Mouse (Mus musculus): ENCODE data around the gene Snx15.

DNA sequence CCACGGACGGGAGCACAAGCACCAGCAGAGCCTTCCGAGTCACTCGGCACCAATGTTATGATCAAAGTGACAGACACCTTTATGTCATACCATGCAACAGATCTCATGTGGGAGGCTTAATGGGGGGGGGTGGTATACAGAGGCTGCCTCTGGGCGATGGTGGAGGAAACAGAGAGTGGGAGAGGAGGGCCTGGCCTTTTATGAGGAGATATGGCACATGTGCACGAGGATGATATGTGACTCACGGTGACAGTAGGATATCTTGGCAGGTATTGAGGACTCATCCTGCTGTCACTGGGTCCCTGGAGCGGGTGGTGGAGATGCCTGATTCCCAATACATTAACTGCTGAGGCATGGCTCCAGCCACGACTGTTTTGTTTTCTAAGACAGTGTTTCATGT is 27.1 kb upstream of the Snx15 start:
- TF ChIP-seq POLR2A (IDR thresholded peaks at IDR 0.05; ENCODE audit: insufficient read length, low read depth), result no peak
- no peak for TF ChIP-seq MYOD1 (IDR thresholded peaks at IDR 0.05; ENCODE audit: control insufficient read depth in 1 of 3, insufficient read length in 2 of 3, low read depth in 2 of 3)
- TF ChIP-seq TCF12 (IDR thresholded peaks at IDR 0.05; ENCODE audit: insufficient read depth, poor library complexity, severe bottlenecking), result no peak
- TF ChIP-seq USF1 (IDR thresholded peaks at IDR 0.05; ENCODE audit: low read depth), result no peak
- TF ChIP-seq MAX (IDR thresholded peaks at IDR 0.05; ENCODE audit: low read depth), result no peak
- TF ChIP-seq E2F4 (IDR thresholded peaks at IDR 0.05; ENCODE audit: insufficient read depth), result no peak
- no peak for TF ChIP-seq MYOG (IDR thresholded peaks at IDR 0.05; ENCODE audit: control insufficient read depth in 1 of 3, insufficient read depth in 1 of 3, insufficient read length in 2 of 3, low read depth in 2 of 3)
- TF ChIP-seq CEBPB (IDR thresholded peaks at IDR 0.05; ENCODE audit: insufficient read depth, poor library complexity, severe bottlenecking), result no peak
- TF ChIP-seq TCF3 (IDR thresholded peaks at IDR 0.05; ENCODE audit: insufficient read length, low read depth), result no peak
- no peak for TF ChIP-seq SRF (IDR thresholded peaks at IDR 0.05; ENCODE audit: control insufficient read depth, insufficient read length, low read depth)
- no peak for TF ChIP-seq POLR2AphosphoS2 (IDR thresholded peaks at IDR 0.05; ENCODE audit: insufficient read length, low read depth)
- no peak for TF ChIP-seq REST (IDR thresholded peaks at IDR 0.05; ENCODE audit: insufficient read depth, insufficient read length)
